Mouse (Mus musculus) embryo, embryonic 11.5 days (tissue): ENCODE results near the gene Mrps23.
"Not testable (repeated sequence)": the region's sequence is repeated elsewhere in the genome, so short reads cannot be mapped to it uniquely, and the experiment has no call there.

Experiments used
- DNase-seq: peaks from one replicate; pipeline ENCODE4 v3.0.0-alpha.2; 2012; ENCODE audit warnings: low read depth, low spot score

Gene Mrps23

GRCm38 (mm10) chr11:88173386-88174025 is 30.7 kb upstream of the Mrps23 start:
- no peak for DNase-seq

- no peak for DNase-seq
Measured at GRCm38 (mm10) chr11:88180467-88180958, 23.7 kb upstream of the Mrps23 start.

- peak; percentile 76 for DNase-seq
Measured at GRCm38 (mm10) chr11:88180959-88181619, 23.1 kb upstream of the Mrps23 start.

- DNase-seq = no peak
Measured at GRCm38 (mm10) chr11:88184632-88185180, 19.5 kb upstream of the Mrps23 start.

GRCm38 (mm10) chr11:88186078-88186946 is 17.9 kb upstream of the Mrps23 start:
- DNase-seq = no peak

- DNase-seq = no peak
Measured at GRCm38 (mm10) chr11:88186947-88187243, 17.3 kb upstream of the Mrps23 start.

GRCm38 (mm10) chr11:88187417-88188133 is 16.6 kb upstream of the Mrps23 start:
- no peak for DNase-seq

GRCm38 (mm10) chr11:88188216-88188615 is 16.0 kb upstream of the Mrps23 start:
- DNase-seq = no peak

GRCm38 (mm10) chr11:88188635-88189034 is 15.6 kb upstream of the Mrps23 start:
- no peak for DNase-seq

- DNase-seq = no peak
Measured at GRCm38 (mm10) chr11:88192595-88192994, 11.6 kb upstream of the Mrps23 start.

- no peak for DNase-seq
Measured at GRCm38 (mm10) chr11:88193098-88193823, 10.9 kb upstream of the Mrps23 start.

GRCm38 (mm10) chr11:88193824-88194696 is 10.1 kb upstream of the Mrps23 start:
- DNase-seq = no peak

- DNase-seq = not testable (repeated sequence)
Measured at GRCm38 (mm10) chr11:88195699-88196098, 8.5 kb upstream of the Mrps23 start.

GRCm38 (mm10) chr11:88197153-88197576 is 7.0 kb upstream of the Mrps23 start:
- no peak for DNase-seq

GRCm38 (mm10) chr11:88198223-88198622 is 6.0 kb upstream of the Mrps23 start:
- DNase-seq = no peak

GRCm38 (mm10) chr11:88201172-88201571 is 3.0 kb upstream of the Mrps23 start:
- no peak for DNase-seq

GRCm38 (mm10) chr11:88202077-88202476 is 2.1 kb upstream of the Mrps23 start:
- DNase-seq = no peak

- DNase-seq = no peak
Measured at GRCm38 (mm10) chr11:88204593-88205368, 593 bp downstream of the Mrps23 start.

GRCm38 (mm10) chr11:88206576-88206975 is 2.4 kb downstream of the Mrps23 start:
- DNase-seq = not testable (repeated sequence)
